Mouse (Mus musculus) megakaryocyte, embryonic 14.5 days (primary cell): ENCODE results near the gene Mical2.

Experiments used
- FLI1 ChIP-seq: IDR thresholded peaks from 2 replicates; pipeline ENCODE4 v1.6.1; 2012; ENCODE audit warnings: low read length, inconsistent platforms, mixed read lengths
- GATA1 ChIP-seq: IDR thresholded peaks from 3 replicates; pipeline ENCODE4 v1.6.1; 2012; ENCODE audit warnings: mixed read lengths, low read length, inconsistent platforms, borderline replicate concordance

DNA sequence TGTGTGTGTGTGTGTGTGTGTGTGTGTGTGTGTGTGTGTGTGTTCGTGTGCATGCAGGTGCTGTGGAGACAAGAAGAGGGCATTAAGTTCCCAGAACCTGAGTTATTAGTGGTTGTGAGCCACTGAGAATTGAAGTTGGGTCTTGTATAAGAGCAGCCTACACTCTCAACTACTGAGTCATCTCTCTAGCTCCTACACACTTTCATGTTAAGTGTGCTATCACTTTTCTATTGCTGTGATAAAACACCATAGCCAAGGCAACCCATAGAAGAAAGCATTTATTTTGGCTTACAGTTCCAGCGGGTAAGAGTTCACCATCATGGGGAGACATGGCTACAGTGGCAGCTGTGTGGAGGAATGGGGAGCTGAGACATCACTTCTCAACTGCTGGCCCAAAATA, 49.0 kb upstream of the Mical2 start:
- TF ChIP-seq GATA1 (no peak), FLI1 (no peak)
